Mouse (Mus musculus): Measurements from ENCODE around the gene Fam19a2. TPM values are rescaled to one million over a fixed set of nuclear protein-coding genes. Genes with fewer than 3 reads are reported as not detected.

Gene Fam19a2
- total RNA-seq, 1 experiment = 0.27 TPM

GRCm38 (mm10) chr10:123692186-123692925 lies 428.6 kb downstream of the Fam19a2 start:
- Histone ChIP-seq H3K4me1 (ENCODE audit: control insufficient read depth in 2 of 2, insufficient read depth in 2 of 2, low read length in 2 of 2, poor library complexity in 1 of 2) (no peaks in the 10 kb centered on the region), H3K4me3 (ENCODE audit: insufficient read depth in 1 of 2, low read depth in 1 of 2, low read length in 2 of 2, poor library complexity in 1 of 2, severe bottlenecking in 1 of 2) (no peak overlapping the region), H3K27ac (ENCODE audit: insufficient read depth, low read depth, low read length, poor library complexity, severe bottlenecking) (no peak overlapping the region), H3K9ac (ENCODE audit: insufficient read depth, low read depth, low read length, poor library complexity, severe bottlenecking) (no peak overlapping the region), H3K36me3 (ENCODE audit: control insufficient read depth, insufficient read depth, low read length, poor library complexity, severe bottlenecking) (no peaks in the 10 kb centered on the region), H3K9me3 (ENCODE audit: control insufficient read depth, insufficient read depth, low read depth, low read length) (no peaks in the 10 kb centered on the region)
- DNase-seq (ENCODE audit: low read depth, low spot score) = no peak
- in situ Hi-C loops (cut with MboI; ENCODE audit: low sequenced_read_pairs in 2 of 2, unreplicated experiment in 2 of 2) = no loop called here
- no peak for TF ChIP-seq MAFK (IDR thresholded peaks at IDR 0.05; ENCODE audit: insufficient read depth, low read depth, low read length)
- no peak for TF ChIP-seq HCFC1 (IDR thresholded peaks at IDR 0.05; ENCODE audit: borderline replicate concordance, insufficient read depth, low read length)
- no peak for TF ChIP-seq ZC3H11A (IDR thresholded peaks at IDR 0.05; ENCODE audit: borderline replicate concordance, low read depth, low read length)
- TF ChIP-seq ZNF384 (IDR thresholded peaks at IDR 0.05; ENCODE audit: low read depth, low read length) = no peak
- TF ChIP-seq CHD2 (IDR thresholded peaks at IDR 0.05; ENCODE audit: low read depth, low read length) = no peak

DNA sequence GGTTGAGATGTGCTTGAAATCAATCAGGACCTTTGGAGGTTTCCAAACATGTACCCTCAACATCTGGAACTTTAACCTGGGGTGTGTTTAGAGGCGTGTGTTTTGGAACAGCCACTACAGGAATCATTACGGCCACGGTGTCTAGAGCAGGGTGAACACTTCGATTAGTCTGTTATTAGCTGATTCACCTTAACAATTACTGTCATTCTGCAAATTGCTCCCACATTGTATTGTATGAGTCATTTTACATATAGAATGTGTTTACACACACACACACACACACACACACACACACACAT lies 429.1 kb downstream of the Fam19a2 start:
- TF ChIP-seq ZNF384 (IDR thresholded peaks at IDR 0.05; ENCODE audit: low read depth, low read length) (no peak), CHD2 (IDR thresholded peaks at IDR 0.05; ENCODE audit: low read depth, low read length) (no peak), ZC3H11A (IDR thresholded peaks at IDR 0.05; ENCODE audit: borderline replicate concordance, low read depth, low read length) (no peak), HCFC1 (IDR thresholded peaks at IDR 0.05; ENCODE audit: borderline replicate concordance, insufficient read depth, low read length) (no peak), MAFK (IDR thresholded peaks at IDR 0.05; ENCODE audit: insufficient read depth, low read depth, low read length) (no peak)
- Histone ChIP-seq H3K4me1 (ENCODE audit: control insufficient read depth in 2 of 2, insufficient read depth in 2 of 2, low read length in 2 of 2, poor library complexity in 1 of 2) (no peaks in the 10 kb centered on the region), H3K9ac (ENCODE audit: insufficient read depth, low read depth, low read length, poor library complexity, severe bottlenecking) (no peak overlapping the region), H3K27ac (ENCODE audit: insufficient read depth, low read depth, low read length, poor library complexity, severe bottlenecking) (no peak overlapping the region), H3K36me3 (ENCODE audit: control insufficient read depth, insufficient read depth, low read length, poor library complexity, severe bottlenecking) (no peaks in the 10 kb centered on the region), H3K9me3 (ENCODE audit: control insufficient read depth, insufficient read depth, low read depth, low read length) (no peaks in the 10 kb centered on the region), H3K4me3 (ENCODE audit: insufficient read depth in 1 of 2, low read depth in 1 of 2, low read length in 2 of 2, poor library complexity in 1 of 2, severe bottlenecking in 1 of 2) (no peak overlapping the region)
- in situ Hi-C loops (cut with MboI; ENCODE audit: low sequenced_read_pairs in 2 of 2, unreplicated experiment in 2 of 2) = no loop called here
- no peak for DNase-seq (ENCODE audit: low read depth, low spot score)

DNA sequence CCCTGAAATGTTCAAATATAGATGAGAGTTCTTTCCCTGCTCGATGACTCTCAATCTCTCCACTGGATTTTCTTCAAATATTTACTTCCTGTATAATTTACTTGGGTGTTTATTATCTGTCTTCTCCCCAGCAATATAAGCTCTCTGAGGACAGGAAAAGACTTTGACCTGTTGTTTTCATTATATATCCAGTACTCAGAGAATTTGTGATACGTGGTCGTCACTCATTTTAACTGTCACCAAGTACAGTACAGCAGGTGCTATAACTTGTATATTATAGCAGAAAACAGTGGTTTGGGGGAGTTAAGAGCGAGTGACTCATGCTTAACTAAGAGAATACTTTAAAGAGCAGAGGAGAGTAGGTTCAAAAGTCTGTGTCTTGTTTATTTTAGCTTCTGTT lies 438.8 kb downstream of the Fam19a2 start:
- no peaks in the 10 kb centered on the region for H3K36me3 ChIP-seq (ENCODE audit: control insufficient read depth, insufficient read depth, low read length, poor library complexity, severe bottlenecking)
- no peak for DNase-seq (ENCODE audit: low read depth, low spot score)
- H3K27ac ChIP-seq (ENCODE audit: insufficient read depth, low read depth, low read length, poor library complexity, severe bottlenecking) = no peak overlapping the region
- H3K4me3 ChIP-seq (ENCODE audit: insufficient read depth in 1 of 2, low read depth in 1 of 2, low read length in 2 of 2, poor library complexity in 1 of 2, severe bottlenecking in 1 of 2) = no peak overlapping the region
- H3K4me1 ChIP-seq (ENCODE audit: control insufficient read depth in 2 of 2, insufficient read depth in 2 of 2, low read length in 2 of 2, poor library complexity in 1 of 2) = no peaks in the 10 kb centered on the region
- TF ChIP-seq ZC3H11A (IDR thresholded peaks at IDR 0.05; ENCODE audit: borderline replicate concordance, low read depth, low read length) (no peak), CHD2 (IDR thresholded peaks at IDR 0.05; ENCODE audit: low read depth, low read length) (no peak), MAFK (IDR thresholded peaks at IDR 0.05; ENCODE audit: insufficient read depth, low read depth, low read length) (no peak), ZNF384 (IDR thresholded peaks at IDR 0.05; ENCODE audit: low read depth, low read length) (no peak), HCFC1 (IDR thresholded peaks at IDR 0.05; ENCODE audit: borderline replicate concordance, insufficient read depth, low read length) (no peak)
- no peak overlapping the region for H3K9ac ChIP-seq (ENCODE audit: insufficient read depth, low read depth, low read length, poor library complexity, severe bottlenecking)
- H3K9me3 ChIP-seq (ENCODE audit: control insufficient read depth, insufficient read depth, low read depth, low read length) = no peaks in the 10 kb centered on the region
- in situ Hi-C loops (cut with MboI; ENCODE audit: low sequenced_read_pairs in 2 of 2, unreplicated experiment in 2 of 2) = no loop called here

DNA sequence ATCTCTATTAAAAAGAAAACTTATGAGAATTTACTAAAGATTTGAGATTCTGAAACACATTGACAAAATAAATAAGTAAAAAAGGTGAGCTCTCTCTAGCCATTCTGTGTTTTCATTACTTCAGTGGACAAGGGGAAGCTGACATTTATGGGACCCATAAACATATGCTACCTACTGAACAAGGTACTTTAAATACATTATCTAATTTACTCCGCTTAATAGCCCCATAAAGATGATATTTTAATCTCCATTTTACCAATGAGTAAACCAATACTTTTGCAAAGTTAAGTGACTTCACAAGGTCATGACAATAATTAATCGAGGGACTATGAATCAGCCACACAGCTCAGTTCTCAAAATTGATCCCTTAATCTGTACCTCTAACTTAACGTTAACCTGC lies 443.2 kb downstream of the Fam19a2 start:
- Histone ChIP-seq H3K4me3 (ENCODE audit: insufficient read depth in 1 of 2, low read depth in 1 of 2, low read length in 2 of 2, poor library complexity in 1 of 2, severe bottlenecking in 1 of 2) (no peak overlapping the region), H3K4me1 (ENCODE audit: control insufficient read depth in 2 of 2, insufficient read depth in 2 of 2, low read length in 2 of 2, poor library complexity in 1 of 2) (no peaks in the 10 kb centered on the region), H3K9ac (ENCODE audit: insufficient read depth, low read depth, low read length, poor library complexity, severe bottlenecking) (no peak overlapping the region), H3K27ac (ENCODE audit: insufficient read depth, low read depth, low read length, poor library complexity, severe bottlenecking) (no peak overlapping the region), H3K36me3 (ENCODE audit: control insufficient read depth, insufficient read depth, low read length, poor library complexity, severe bottlenecking) (no peaks in the 10 kb centered on the region), H3K9me3 (ENCODE audit: control insufficient read depth, insufficient read depth, low read depth, low read length) (no peaks in the 10 kb centered on the region)
- in situ Hi-C loops (cut with MboI; ENCODE audit: low sequenced_read_pairs in 2 of 2, unreplicated experiment in 2 of 2) = no loop called here
- no peak for DNase-seq (ENCODE audit: low read depth, low spot score)
- TF ChIP-seq ZC3H11A (IDR thresholded peaks at IDR 0.05; ENCODE audit: borderline replicate concordance, low read depth, low read length) (no peak), HCFC1 (IDR thresholded peaks at IDR 0.05; ENCODE audit: borderline replicate concordance, insufficient read depth, low read length) (no peak), CHD2 (IDR thresholded peaks at IDR 0.05; ENCODE audit: low read depth, low read length) (no peak), ZNF384 (IDR thresholded peaks at IDR 0.05; ENCODE audit: low read depth, low read length) (no peak), MAFK (IDR thresholded peaks at IDR 0.05; ENCODE audit: insufficient read depth, low read depth, low read length) (no peak)

All from ES-E14 (cell line).